Mouse (Mus musculus): ENCODE measurements at regions not wholly inside any gene's neighbourhood (a gene's known extent, or its start where the extent isn't known, plus 50 kb on each side); places are given as distances from the start of the nearest gene placed in this dataset.

DNA sequence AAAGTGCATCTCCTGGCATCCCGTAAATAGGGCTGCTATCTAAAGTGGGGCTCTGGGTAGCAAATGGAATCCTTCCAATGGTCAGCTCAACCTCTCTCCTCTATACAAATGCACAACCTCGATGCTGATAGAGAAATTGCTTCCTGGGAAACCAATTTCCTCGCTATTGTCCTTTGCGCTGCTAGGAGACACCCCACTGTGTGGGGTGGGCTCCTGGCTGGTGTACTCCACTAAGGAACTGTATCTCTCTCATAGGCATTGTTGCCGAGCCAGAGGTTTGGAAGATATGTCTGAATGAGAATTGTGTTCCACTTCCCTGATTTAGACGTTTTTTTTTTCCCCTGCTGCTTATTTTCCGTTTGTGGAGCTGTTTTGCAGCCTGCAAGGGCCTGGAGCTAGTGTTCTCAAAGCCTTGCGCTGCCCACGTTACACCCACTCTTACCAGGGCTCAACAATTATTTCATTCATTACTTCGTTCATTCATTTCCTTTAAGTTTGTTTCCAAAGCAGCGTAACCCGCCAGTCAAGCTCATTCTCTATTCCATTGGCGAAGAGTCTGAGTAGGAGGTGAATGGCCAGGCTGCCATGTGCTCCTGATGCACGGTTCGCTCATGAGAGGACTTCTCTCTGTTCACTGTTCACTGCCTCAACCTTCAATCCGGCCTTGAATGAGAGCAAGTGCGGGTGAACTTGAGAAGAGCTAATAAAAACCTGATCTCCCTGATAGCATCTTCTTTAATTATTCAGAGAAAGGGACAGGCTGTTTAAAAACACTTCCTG, 76.5 kb upstream of the Barx2 start:
- Histone ChIP-seq H3K27ac (ENCODE audit: low read length) (0 out of 2 replicates have a peak overlapping the region, but pooled peaks have one; percentile 20), H3K27me3 (ENCODE audit: control insufficient read depth, insufficient read depth, low read depth, low read length) (no peaks in the 10 kb centered on the region), H3K4me1 (ENCODE audit: control insufficient read depth, insufficient read depth, low read length) (peaks cover 7% of the 10 kb centered on the region), H3K36me3 (ENCODE audit: control insufficient read depth, insufficient read depth, low read length) (no peaks in the 10 kb centered on the region), H3K9ac (ENCODE audit: low read depth, low read length) (no peak overlapping the region), H3K9me3 (replicated peaks; ENCODE audit: control insufficient read depth, low read length, poor library complexity, severe bottlenecking) (no peaks in the 10 kb centered on the region), H3K4me3 (ENCODE audit: low read depth, low read length) (no peak overlapping the region), H3K4me2 (ENCODE audit: low read length) (no peak overlapping the region)
- 32% methylated on average over 17 of the region's 17 CpGs for WGBS
- ATAC-seq: no peak

DNA sequence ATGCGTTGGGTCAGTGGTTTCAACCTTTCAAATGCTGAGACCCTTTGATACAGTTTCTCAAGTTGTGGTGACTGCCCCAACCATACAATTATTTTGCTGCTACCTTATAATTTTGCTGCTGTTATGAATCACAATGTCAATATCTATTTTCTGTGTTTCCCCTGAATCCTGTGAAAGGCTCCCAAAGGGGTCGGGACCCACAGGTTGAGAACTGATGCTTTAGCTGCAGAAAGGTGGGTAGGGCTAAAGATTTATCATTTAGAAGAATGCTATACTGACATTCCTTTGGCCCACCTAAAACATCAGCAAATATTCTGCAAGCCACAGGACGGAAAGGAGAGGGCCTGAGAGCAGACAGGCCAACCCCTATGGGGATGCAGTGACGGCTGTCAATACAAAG, 77.2 kb upstream of the Barx2 start:
- peaks cover 7% of the 10 kb centered on the region for H3K4me1 ChIP-seq (ENCODE audit: control insufficient read depth, insufficient read depth, low read length)
- WGBS: 94% methylated on average over 4 of the region's 4 CpGs
- no peak overlapping the region for H3K4me3 ChIP-seq (ENCODE audit: low read depth, low read length)
- no peaks in the 10 kb centered on the region for H3K36me3 ChIP-seq (ENCODE audit: control insufficient read depth, insufficient read depth, low read length)
- H3K9ac ChIP-seq (ENCODE audit: low read depth, low read length): no peak overlapping the region
- H3K4me2 ChIP-seq (ENCODE audit: low read length): no peak overlapping the region
- H3K27me3 ChIP-seq (ENCODE audit: control insufficient read depth, insufficient read depth, low read depth, low read length): no peaks in the 10 kb centered on the region
- no peaks in the 10 kb centered on the region for H3K9me3 ChIP-seq (replicated peaks; ENCODE audit: control insufficient read depth, low read length, poor library complexity, severe bottlenecking)
- H3K27ac ChIP-seq (ENCODE audit: low read length): no peak overlapping the region
- no peak for ATAC-seq

GRCm38 (mm10) chr9:31993631-31994601, 80.7 kb upstream of the Barx2 start:
- Histone ChIP-seq H3K9ac (ENCODE audit: low read depth, low read length) (no peak overlapping the region), H3K4me3 (ENCODE audit: low read depth, low read length) (no peak overlapping the region), H3K27me3 (ENCODE audit: control insufficient read depth, insufficient read depth, low read depth, low read length) (no peaks in the 10 kb centered on the region), H3K4me2 (ENCODE audit: low read length) (no peak overlapping the region), H3K36me3 (ENCODE audit: control insufficient read depth, insufficient read depth, low read length) (no peaks in the 10 kb centered on the region), H3K27ac (ENCODE audit: low read length) (no peak overlapping the region), H3K9me3 (replicated peaks; ENCODE audit: control insufficient read depth, low read length, poor library complexity, severe bottlenecking) (no peaks in the 10 kb centered on the region), H3K4me1 (ENCODE audit: control insufficient read depth, insufficient read depth, low read length) (peaks cover 7% of the 10 kb centered on the region)
- no peak for ATAC-seq
- WGBS: 76% methylated on average over 7 of the region's 7 CpGs

DNA sequence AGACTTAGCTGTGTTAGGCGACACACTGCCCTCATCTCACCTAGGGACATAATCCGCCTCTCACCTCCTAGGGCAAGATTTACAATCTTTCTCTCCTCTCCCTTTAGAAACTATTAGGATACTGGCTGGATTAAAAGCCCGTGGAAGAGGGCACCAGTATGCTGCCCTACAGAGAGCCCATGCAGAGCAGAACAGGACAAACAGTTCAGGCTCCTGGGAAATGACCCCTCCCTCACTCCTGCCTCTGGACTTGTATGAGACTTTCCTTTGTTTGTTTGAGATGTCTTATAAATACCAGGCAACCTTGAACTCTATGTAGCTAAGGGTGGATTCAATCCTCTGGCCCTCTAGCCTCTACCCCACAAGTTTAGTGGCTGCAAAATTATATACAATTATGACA, 81.8 kb upstream of the Barx2 start:
- Histone ChIP-seq H3K4me2 (ENCODE audit: low read length) (no peak overlapping the region), H3K27ac (ENCODE audit: low read length) (no peak overlapping the region), H3K4me3 (ENCODE audit: low read depth, low read length) (no peak overlapping the region), H3K36me3 (ENCODE audit: control insufficient read depth, insufficient read depth, low read length) (no peaks in the 10 kb centered on the region), H3K9me3 (replicated peaks; ENCODE audit: control insufficient read depth, low read length, poor library complexity, severe bottlenecking) (no peaks in the 10 kb centered on the region), H3K9ac (ENCODE audit: low read depth, low read length) (no peak overlapping the region), H3K4me1 (ENCODE audit: control insufficient read depth, insufficient read depth, low read length) (no peaks in the 10 kb centered on the region), H3K27me3 (ENCODE audit: control insufficient read depth, insufficient read depth, low read depth, low read length) (no peaks in the 10 kb centered on the region)
- WGBS: 62% methylated on average over 3 of the region's 3 CpGs
- no peak for ATAC-seq

DNA sequence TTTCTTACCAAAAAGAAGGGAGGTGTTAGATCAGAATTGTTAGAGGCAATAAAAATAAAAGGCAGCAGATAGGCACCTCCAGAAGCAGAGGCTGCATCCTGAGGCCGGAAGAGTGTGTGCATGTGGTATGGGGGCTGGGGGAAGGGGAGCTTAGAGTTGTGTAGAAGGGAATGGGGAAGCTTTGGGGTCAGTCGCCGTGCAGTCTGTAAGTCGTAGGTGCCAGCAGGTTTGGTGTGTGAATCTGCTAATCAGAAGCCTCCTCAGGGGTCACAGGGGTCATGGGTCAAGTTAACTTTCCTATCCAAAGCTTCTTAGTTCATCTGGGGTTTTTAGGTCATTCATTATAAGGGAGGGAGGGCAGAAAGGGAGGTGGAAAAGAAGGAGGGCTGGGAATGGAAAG, 82.4 kb upstream of the Barx2 start:
- Histone ChIP-seq H3K4me2 (ENCODE audit: low read length) (no peak overlapping the region), H3K27me3 (ENCODE audit: control insufficient read depth, insufficient read depth, low read depth, low read length) (no peaks in the 10 kb centered on the region), H3K4me3 (ENCODE audit: low read depth, low read length) (no peak overlapping the region), H3K9me3 (replicated peaks; ENCODE audit: control insufficient read depth, low read length, poor library complexity, severe bottlenecking) (no peaks in the 10 kb centered on the region), H3K4me1 (ENCODE audit: control insufficient read depth, insufficient read depth, low read length) (no peaks in the 10 kb centered on the region), H3K36me3 (ENCODE audit: control insufficient read depth, insufficient read depth, low read length) (no peaks in the 10 kb centered on the region), H3K27ac (ENCODE audit: low read length) (no peak overlapping the region), H3K9ac (ENCODE audit: low read depth, low read length) (no peak overlapping the region)
- ATAC-seq: no peak
- WGBS: 57% methylated on average over 4 of the region's 4 CpGs

DNA sequence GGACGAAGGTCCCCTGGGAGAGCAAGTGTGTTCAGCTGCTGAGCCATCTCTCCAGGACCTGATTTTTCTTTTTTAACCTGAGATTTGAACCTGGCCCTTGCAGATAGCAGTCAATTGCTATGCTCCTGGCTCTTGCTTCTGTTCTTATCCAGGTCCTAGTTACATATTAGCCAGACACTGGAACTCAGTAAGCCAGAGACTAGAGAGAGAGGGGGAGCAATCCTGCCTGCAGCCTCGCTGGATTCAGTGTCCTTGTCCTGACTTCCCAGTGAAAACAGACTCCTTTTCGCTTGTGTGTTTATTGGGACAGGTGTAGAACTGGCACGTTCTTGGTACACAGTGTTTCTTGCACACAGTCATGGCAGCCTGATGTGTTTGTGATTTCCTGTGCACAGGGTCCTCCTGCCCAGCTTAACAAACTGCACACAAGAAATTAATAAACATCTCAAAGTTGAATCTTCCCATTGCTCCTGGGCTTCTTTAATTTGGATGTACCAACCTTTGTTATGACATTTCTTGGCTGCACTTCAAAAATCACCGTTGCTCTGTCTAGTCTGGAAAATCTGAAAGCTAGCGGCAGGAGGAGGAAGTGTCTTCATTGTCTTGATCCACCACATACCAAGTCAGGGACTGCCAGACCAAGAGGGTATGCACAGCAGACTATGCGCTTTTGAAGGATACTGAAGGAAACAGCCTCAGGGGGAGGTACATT, 83.4 kb upstream of the Barx2 start:
- H3K4me3 ChIP-seq (ENCODE audit: low read depth, low read length): no peak overlapping the region
- H3K27me3 ChIP-seq (ENCODE audit: control insufficient read depth, insufficient read depth, low read depth, low read length): no peaks in the 10 kb centered on the region
- ATAC-seq: no peak
- no peaks in the 10 kb centered on the region for H3K36me3 ChIP-seq (ENCODE audit: control insufficient read depth, insufficient read depth, low read length)
- H3K9me3 ChIP-seq (replicated peaks; ENCODE audit: control insufficient read depth, low read length, poor library complexity, severe bottlenecking): no peaks in the 10 kb centered on the region
- H3K4me1 ChIP-seq (ENCODE audit: control insufficient read depth, insufficient read depth, low read length): no peaks in the 10 kb centered on the region
- H3K4me2 ChIP-seq (ENCODE audit: low read length): no peak overlapping the region
- H3K27ac ChIP-seq (ENCODE audit: low read length): no peak overlapping the region
- H3K9ac ChIP-seq (ENCODE audit: low read depth, low read length): no peak overlapping the region
- WGBS: 65% methylated on average over 7 of the region's 7 CpGs

DNA sequence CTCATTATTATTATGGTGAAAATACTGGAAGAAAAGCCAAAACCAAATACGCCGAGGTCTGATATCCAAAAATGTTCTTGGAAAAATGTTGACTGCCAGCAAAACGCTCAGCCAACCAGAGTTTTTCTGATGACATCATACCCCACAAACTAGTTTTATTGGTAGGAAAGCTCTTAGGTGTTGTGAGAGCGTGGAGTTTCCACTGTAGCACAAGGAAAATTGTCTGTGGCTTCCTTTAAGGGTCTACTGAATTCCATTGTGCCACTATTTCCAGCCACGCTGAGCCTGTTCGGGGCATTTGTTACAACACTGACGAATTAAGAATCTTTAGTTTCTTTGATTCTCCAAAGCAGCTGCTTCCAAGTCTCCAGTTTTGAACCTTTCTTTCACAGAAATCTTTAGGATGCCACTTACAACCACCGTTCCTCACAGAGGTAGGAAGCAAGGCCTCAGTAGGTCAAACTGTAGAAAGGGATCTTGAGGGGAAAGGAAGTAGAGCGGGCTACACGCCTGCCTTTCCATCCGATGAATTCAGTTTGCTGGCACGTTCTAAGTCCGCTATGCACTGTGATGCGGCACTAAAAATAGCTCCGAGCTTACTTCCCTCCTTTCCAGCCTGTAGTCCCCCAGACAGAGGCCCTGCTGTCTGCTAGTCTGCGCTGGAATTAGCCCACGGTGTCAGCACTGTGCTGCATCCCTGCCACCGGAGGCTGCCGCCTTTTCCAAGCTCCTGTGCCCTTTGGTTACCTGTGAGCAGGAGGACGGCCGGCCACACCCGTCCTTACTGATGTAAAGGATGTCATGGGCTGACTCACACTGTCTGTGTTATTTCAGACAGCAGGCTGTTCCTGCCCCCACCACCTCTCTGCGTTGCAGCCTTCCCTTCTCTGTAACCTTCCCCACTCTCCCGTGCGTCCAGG, 84.2 kb upstream of the Barx2 start:
- Histone ChIP-seq H3K27ac (ENCODE audit: low read length) (0 out of 2 replicates have a peak overlapping the region, but pooled peaks have one; percentile 19), H3K9ac (ENCODE audit: low read depth, low read length) (no peak overlapping the region), H3K4me1 (ENCODE audit: control insufficient read depth, insufficient read depth, low read length) (no peaks in the 10 kb centered on the region), H3K27me3 (ENCODE audit: control insufficient read depth, insufficient read depth, low read depth, low read length) (no peaks in the 10 kb centered on the region), H3K36me3 (ENCODE audit: control insufficient read depth, insufficient read depth, low read length) (no peaks in the 10 kb centered on the region), H3K4me2 (ENCODE audit: low read length) (no peak overlapping the region), H3K9me3 (replicated peaks; ENCODE audit: control insufficient read depth, low read length, poor library complexity, severe bottlenecking) (no peaks in the 10 kb centered on the region), H3K4me3 (ENCODE audit: low read depth, low read length) (no peak overlapping the region)
- ATAC-seq: peak; percentile 70
- WGBS: 58% methylated on average over 25 of the region's 25 CpGs
